7 mouse cellular contexts compared by ENCODE assay signal in the genomic region with DNA sequence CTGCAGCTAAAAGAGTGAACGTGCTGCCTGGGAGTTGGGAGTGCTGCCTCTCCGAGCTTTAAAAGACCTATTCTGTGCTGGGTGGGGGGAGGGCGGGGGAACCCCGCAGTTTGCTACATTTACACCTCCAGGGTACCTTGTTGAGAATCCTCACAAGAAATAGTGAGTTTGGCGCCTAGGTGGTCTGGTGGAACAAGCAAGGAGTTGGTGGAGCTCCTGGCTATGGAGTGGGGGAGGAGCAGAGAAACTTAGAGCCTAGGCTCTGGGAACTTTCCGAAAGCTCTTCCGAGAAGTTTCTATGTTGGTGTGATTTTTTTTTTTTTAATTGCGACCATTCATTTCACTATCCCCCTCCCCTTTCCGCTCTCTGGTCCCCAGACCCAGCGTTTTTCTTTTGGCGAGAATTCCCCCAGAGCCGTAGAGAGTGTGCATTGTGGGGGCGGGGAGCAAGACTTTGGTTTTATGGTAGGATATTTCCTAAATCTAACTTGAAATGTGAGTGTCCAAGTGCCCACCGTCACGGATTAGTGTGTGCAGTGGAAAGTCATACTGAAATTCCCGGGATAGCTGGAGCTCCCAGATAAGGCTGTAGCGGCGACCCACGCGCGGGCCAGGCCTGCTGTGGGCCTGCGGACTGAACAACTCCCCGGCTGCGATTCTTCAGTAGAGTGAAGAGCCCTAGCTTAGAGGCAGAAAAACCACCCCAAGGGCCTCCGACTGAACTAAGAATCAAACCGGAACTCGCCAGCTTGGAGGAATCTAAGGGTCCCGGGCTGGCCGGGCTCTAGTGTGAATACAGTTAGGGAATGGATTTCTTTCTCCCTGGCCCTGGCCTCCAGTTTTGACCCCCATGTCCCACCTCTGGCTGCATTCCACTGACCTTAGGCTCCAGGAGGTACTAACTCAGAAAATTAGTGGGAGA. TPM values are rescaled to one million over a fixed set of nuclear protein-coding genes. Genes with fewer than 3 reads are reported as not detected.
DNase-seq lines count a peak whose midpoint lies in the region; ATAC-seq lines count a peak whose summit lies in the region.

No protein-coding gene starts in this region.

- peaks cover 100% of the 10 kb centered on the region for H3K27me3 ChIP-seq in forebrain, embryonic 10.5 days (ENCODE audit: poor library complexity, severe bottlenecking)
- peaks cover 8% of the 10 kb centered on the region for H3K27me3 ChIP-seq in midbrain, embryonic 16.5 days (ENCODE audit: control insufficient read depth, insufficient read depth, low read depth, low read length)

- H3K9ac ChIP-seq in midbrain, embryonic 16.5 days (ENCODE audit: low read depth, low read length): peak overlapping the region; percentile 47; the same call in 1 of the 2 replicates

- under 1% methylated on average over 29 of the region's 29 CpGs for WGBS in forebrain, embryonic 10.5 days
- 4% methylated on average over 29 of the region's 29 CpGs for WGBS in midbrain, embryonic 16.5 days

- ATAC-seq in midbrain, embryonic 16.5 days: no peak
- no peak for ATAC-seq in cerebellum, adult (ENCODE audit: insufficient number of reproducible peaks, low FRiP score, low TSS enrichment)

- H3K4me2 ChIP-seq in midbrain, embryonic 16.5 days (ENCODE audit: low read length): peak overlapping the region; percentile 84

- H3K36me3 ChIP-seq in forebrain, embryonic 10.5 days (replicated peaks): peaks cover 8% of the 10 kb centered on the region
- no peaks in the 10 kb centered on the region for H3K36me3 ChIP-seq in midbrain, embryonic 16.5 days (ENCODE audit: control insufficient read depth, insufficient read depth, low read length)

- peak overlapping the region; percentile 70 for H3K4me3 ChIP-seq in forebrain, embryonic 10.5 days
- peak overlapping the region; percentile 61 for H3K4me3 ChIP-seq in midbrain, embryonic 16.5 days (ENCODE audit: low read depth, low read length)

- DNase-seq in embryo, embryonic 10 days (ENCODE audit: low spot score): peak; percentile 53
- DNase-seq in forebrain, embryonic 10.5 days (ENCODE audit: extremely low spot score, low spot score): peak; percentile 35
- DNase-seq in kidney, postnatal 25 days: peak; percentile 5 to 45
- DNase-seq in spleen, postnatal 14 days (ENCODE audit: low spot score in 2 of 2): no peak
- no peak for DNase-seq in right cerebral cortex, postnatal 14 days

- H3K4me1 ChIP-seq in forebrain, embryonic 10.5 days: peaks cover 97% of the 10 kb centered on the region
- H3K4me1 ChIP-seq in midbrain, embryonic 16.5 days (ENCODE audit: control insufficient read depth, insufficient read depth, low read length): peaks cover 35% of the 10 kb centered on the region

- no peaks in the 10 kb centered on the region for H3K9me3 ChIP-seq in forebrain, embryonic 10.5 days
- no peaks in the 10 kb centered on the region for H3K9me3 ChIP-seq in midbrain, embryonic 16.5 days (replicated peaks; ENCODE audit: control insufficient read depth, low read length, poor library complexity, severe bottlenecking)

- H3K27ac ChIP-seq in forebrain, embryonic 10.5 days: peak overlapping the region; percentile 86
- H3K27ac ChIP-seq in midbrain, embryonic 16.5 days (ENCODE audit: low read length): peak overlapping the region; percentile 91

RNA-seq across cellular contexts. Expression of a gene that starts 0.8 kb away (rescaled TPM):
- 11.8 and 12.2 TPM in 2 replicates for polyA plus RNA-seq in forebrain, embryonic 10.5 days (2016; fragmentation: Nextera tagmentation; extraction: Ambion mirVana)
- polyA plus RNA-seq in midbrain, embryonic 16.5 days (2015; fragmentation: Nextera tagmentation; extraction: Ambion mirVana): 16.2 and 16.9 TPM in 2 replicates

Comparison
In these comparisons a context has a peak if more than half of its experiments do, and no peak if none do; other contexts are left out.
1. DNase-seq: peak in embryo, embryonic 10 days (single experiment), forebrain, embryonic 10.5 days (single experiment) and kidney, postnatal 25 days (2 of 2); none in spleen, postnatal 14 days (0 of 2) and right cerebral cortex, postnatal 14 days (single experiment).